Mouse (Mus musculus): ENCODE measurements around the gene Agtpbp1. TPM values are rescaled to one million over a fixed set of nuclear protein-coding genes. Genes with fewer than 3 reads are reported as not detected.

Agtpbp1 gene
- polyA plus RNA-seq, 1 experiment: 82.5 TPM

GRCm38 (mm10) chr13:59477451-59477850, 107.6 kb downstream of the Agtpbp1 start:
- no peak overlapping the region for H3K4me3 ChIP-seq (ENCODE audit: control insufficient read depth, low read depth, low read length)

GRCm38 (mm10) chr13:59474973-59475372, 110.1 kb downstream of the Agtpbp1 start:
- Histone ChIP-seq H3K27me3 (ENCODE audit: control insufficient read depth, insufficient read depth, low read length) (no peaks in the 10 kb centered on the region), H3K27ac (ENCODE audit: control insufficient read depth, insufficient read depth, low read depth, low read length) (no peak overlapping the region), H3K4me3 (ENCODE audit: control insufficient read depth, low read depth, low read length) (no peak overlapping the region), H3K4me1 (ENCODE audit: control insufficient read depth, insufficient read depth, low read length) (no peaks in the 10 kb centered on the region), H3K36me3 (ENCODE audit: control insufficient read depth, insufficient read depth, low read length) (peaks cover 1% of the 10 kb centered on the region)
- no peak for TF ChIP-seq CTCF (IDR thresholded peaks at IDR 0.05; ENCODE audit: control insufficient read depth, insufficient read depth, insufficient replicate concordance, low read depth, low read length)
- no peak for TF ChIP-seq POLR2A (IDR thresholded peaks at IDR 0.05; ENCODE audit: control insufficient read depth, low read depth, low read length)

More at GRCm38 (mm10) chr13:59477451-59477850, 107.6 kb downstream of the Agtpbp1 start:
- TF ChIP-seq POLR2A (IDR thresholded peaks at IDR 0.05; ENCODE audit: control insufficient read depth, low read depth, low read length) (no peak), CTCF (IDR thresholded peaks at IDR 0.05; ENCODE audit: control insufficient read depth, insufficient read depth, insufficient replicate concordance, low read depth, low read length) (no peak)
- Histone ChIP-seq H3K4me1 (ENCODE audit: control insufficient read depth, insufficient read depth, low read length) (no peaks in the 10 kb centered on the region), H3K27me3 (ENCODE audit: control insufficient read depth, insufficient read depth, low read length) (no peaks in the 10 kb centered on the region), H3K27ac (ENCODE audit: control insufficient read depth, insufficient read depth, low read depth, low read length) (no peak overlapping the region), H3K36me3 (ENCODE audit: control insufficient read depth, insufficient read depth, low read length) (peaks cover 1% of the 10 kb centered on the region)

GRCm38 (mm10) chr13:59473341-59473740, 111.7 kb downstream of the Agtpbp1 start:
- Histone ChIP-seq H3K4me3 (ENCODE audit: control insufficient read depth, low read depth, low read length) (no peak overlapping the region), H3K4me1 (ENCODE audit: control insufficient read depth, insufficient read depth, low read length) (no peaks in the 10 kb centered on the region), H3K36me3 (ENCODE audit: control insufficient read depth, insufficient read depth, low read length) (peaks cover 1% of the 10 kb centered on the region), H3K27ac (ENCODE audit: control insufficient read depth, insufficient read depth, low read depth, low read length) (no peak overlapping the region), H3K27me3 (ENCODE audit: control insufficient read depth, insufficient read depth, low read length) (no peaks in the 10 kb centered on the region)
- TF ChIP-seq POLR2A (IDR thresholded peaks at IDR 0.05; ENCODE audit: control insufficient read depth, low read depth, low read length) (no peak), CTCF (IDR thresholded peaks at IDR 0.05; ENCODE audit: control insufficient read depth, insufficient read depth, insufficient replicate concordance, low read depth, low read length) (no peak)

GRCm38 (mm10) chr13:59472222-59472621, 112.8 kb downstream of the Agtpbp1 start:
- TF ChIP-seq CTCF (IDR thresholded peaks at IDR 0.05; ENCODE audit: control insufficient read depth, insufficient read depth, insufficient replicate concordance, low read depth, low read length) (no peak), POLR2A (IDR thresholded peaks at IDR 0.05; ENCODE audit: control insufficient read depth, low read depth, low read length) (no peak)
- Histone ChIP-seq H3K27me3 (ENCODE audit: control insufficient read depth, insufficient read depth, low read length) (no peaks in the 10 kb centered on the region), H3K27ac (ENCODE audit: control insufficient read depth, insufficient read depth, low read depth, low read length) (no peak overlapping the region), H3K36me3 (ENCODE audit: control insufficient read depth, insufficient read depth, low read length) (peaks cover 1% of the 10 kb centered on the region), H3K4me1 (ENCODE audit: control insufficient read depth, insufficient read depth, low read length) (no peaks in the 10 kb centered on the region), H3K4me3 (ENCODE audit: control insufficient read depth, low read depth, low read length) (no peak overlapping the region)

GRCm38 (mm10) chr13:59469701-59470100, 115.3 kb downstream of the Agtpbp1 start:
- TF ChIP-seq POLR2A (IDR thresholded peaks at IDR 0.05; ENCODE audit: control insufficient read depth, low read depth, low read length) (no peak), CTCF (IDR thresholded peaks at IDR 0.05; ENCODE audit: control insufficient read depth, insufficient read depth, insufficient replicate concordance, low read depth, low read length) (no peak)
- H3K27me3 ChIP-seq (ENCODE audit: control insufficient read depth, insufficient read depth, low read length): no peaks in the 10 kb centered on the region
- H3K36me3 ChIP-seq (ENCODE audit: control insufficient read depth, insufficient read depth, low read length): peaks cover 2% of the 10 kb centered on the region
- H3K4me1 ChIP-seq (ENCODE audit: control insufficient read depth, insufficient read depth, low read length): no peaks in the 10 kb centered on the region
- no peak overlapping the region for H3K27ac ChIP-seq (ENCODE audit: control insufficient read depth, insufficient read depth, low read depth, low read length)
- no peak overlapping the region for H3K4me3 ChIP-seq (ENCODE audit: control insufficient read depth, low read depth, low read length)

- no peak for TF ChIP-seq POLR2A (IDR thresholded peaks at IDR 0.05; ENCODE audit: control insufficient read depth, low read depth, low read length)
- TF ChIP-seq CTCF (IDR thresholded peaks at IDR 0.05; ENCODE audit: control insufficient read depth, insufficient read depth, insufficient replicate concordance, low read depth, low read length): no peak
- Histone ChIP-seq H3K27me3 (ENCODE audit: control insufficient read depth, insufficient read depth, low read length) (no peaks in the 10 kb centered on the region), H3K4me3 (ENCODE audit: control insufficient read depth, low read depth, low read length) (no peak overlapping the region), H3K4me1 (ENCODE audit: control insufficient read depth, insufficient read depth, low read length) (no peaks in the 10 kb centered on the region), H3K36me3 (ENCODE audit: control insufficient read depth, insufficient read depth, low read length) (peaks cover 4% of the 10 kb centered on the region; the same call in 1 of the 2 replicates), H3K27ac (ENCODE audit: control insufficient read depth, insufficient read depth, low read depth, low read length) (no peak overlapping the region)
Measured at GRCm38 (mm10) chr13:59468181-59468802, 116.7 kb downstream of the Agtpbp1 start.

- no peaks in the 10 kb centered on the region for H3K27me3 ChIP-seq (ENCODE audit: control insufficient read depth, insufficient read depth, low read length)
- TF ChIP-seq CTCF (IDR thresholded peaks at IDR 0.05; ENCODE audit: control insufficient read depth, insufficient read depth, insufficient replicate concordance, low read depth, low read length) (no peak), POLR2A (IDR thresholded peaks at IDR 0.05; ENCODE audit: control insufficient read depth, low read depth, low read length) (no peak)
- H3K27ac ChIP-seq (ENCODE audit: control insufficient read depth, insufficient read depth, low read depth, low read length): no peak overlapping the region
- H3K36me3 ChIP-seq (ENCODE audit: control insufficient read depth, insufficient read depth, low read length): peaks cover 4% of the 10 kb centered on the region; the same call in 1 of the 2 replicates
- no peak overlapping the region for H3K4me3 ChIP-seq (ENCODE audit: control insufficient read depth, low read depth, low read length)
- H3K4me1 ChIP-seq (ENCODE audit: control insufficient read depth, insufficient read depth, low read length): no peaks in the 10 kb centered on the region
Measured at GRCm38 (mm10) chr13:59467591-59467990, 117.4 kb downstream of the Agtpbp1 start.
